Mouse (Mus musculus): ENCODE data around the gene Dvl2. TPM values are rescaled to one million over a fixed set of nuclear protein-coding genes. Genes with fewer than 3 reads are reported as not detected.

Gene Dvl2
- polyA plus RNA-seq, 2 experiments, result 40.3 to 65.4 TPM

DNA sequence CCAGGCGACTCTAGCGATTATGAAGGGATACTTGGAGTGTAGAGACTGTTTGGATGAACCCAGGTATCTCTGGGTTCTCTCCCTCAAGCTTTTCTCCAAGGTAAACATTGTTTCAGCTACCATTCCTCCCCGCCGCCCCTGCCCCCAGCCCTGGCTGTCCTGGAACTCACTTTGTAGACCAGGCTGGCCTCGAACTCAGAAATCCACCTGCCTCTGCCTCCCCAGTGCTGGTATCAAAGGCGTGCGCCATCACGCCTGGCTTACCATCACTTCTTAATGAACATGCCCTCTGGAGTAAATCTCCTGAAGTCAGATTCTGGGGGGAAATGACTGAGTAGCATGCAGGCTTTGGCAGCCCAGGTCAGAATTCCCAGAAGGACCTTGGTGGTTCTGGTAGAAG is 18.2 kb upstream of the Dvl2 start, which contains the start of gene Elp5:
TSS of gene Elp5 (minus strand) at position 293 of the 400 bp plus-strand sequence.
- whole genome bisulfite sequencing, result 66% methylated on average over 8 of the region's 8 CpGs
- peak within 1 kb of the TSS; percentile 88 for H3K4me2 ChIP-seq (replicated peaks; ENCODE audit: low read depth, low read length, severe bottlenecking)
- peak within 1 kb of the TSS; percentile 96 for H3K9ac ChIP-seq (ENCODE audit: low read depth, low read length, severe bottlenecking)

DNA sequence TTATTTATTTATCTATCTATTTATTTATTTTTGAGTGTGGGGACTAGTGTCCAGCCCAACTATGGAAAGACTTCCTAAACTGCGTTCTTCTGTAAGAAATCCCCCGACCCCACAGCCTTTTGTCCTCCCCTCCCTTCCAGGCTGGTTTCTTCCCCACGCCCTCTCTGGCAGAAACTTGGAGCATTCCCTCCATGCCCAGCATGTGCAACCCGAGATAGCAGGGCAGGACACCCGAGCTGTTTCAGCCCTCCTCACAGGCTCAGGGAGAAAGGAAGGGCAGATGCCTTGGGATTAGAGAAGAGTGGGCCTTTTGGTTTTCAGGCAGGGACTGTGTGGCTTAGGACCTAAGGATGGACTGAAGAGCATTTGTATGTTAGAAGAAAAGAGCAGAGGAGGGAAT is 17.5 kb upstream of the Dvl2 start:
- DNase-seq (ENCODE audit: low spot score) (no peak), ATAC-seq (ENCODE audit: low FRiP score, low read depth) (no peak)
- peaks cover 19% of the 10 kb centered on the region for H3K4me1 ChIP-seq (ENCODE audit: control insufficient read depth, insufficient read depth, low read length)
- peak overlapping the region; percentile 99 for H3K4me3 ChIP-seq (replicated peaks; ENCODE audit: low read length)
- WGBS, result 32% methylated on average over 5 of the region's 5 CpGs
- H3K27ac ChIP-seq (replicated peaks; ENCODE audit: low read depth, low read length), result no peak overlapping the region
- H3K4me2 ChIP-seq (replicated peaks; ENCODE audit: low read depth, low read length, severe bottlenecking), result peak overlapping the region; percentile 88
- no peak for TF ChIP-seq POLR2A (IDR thresholded peaks at IDR 0.05; ENCODE audit: borderline replicate concordance, extremely low read depth, insufficient read depth, insufficient read length)
- H3K36me3 ChIP-seq (ENCODE audit: control insufficient read depth, insufficient read depth, low read length), result peaks cover 41% of the 10 kb centered on the region
- no peaks in the 10 kb centered on the region for H3K9me3 ChIP-seq (ENCODE audit: control insufficient read depth, low read length)
- H3K27me3 ChIP-seq (ENCODE audit: control insufficient read depth, insufficient read depth, low read length), result no peaks in the 10 kb centered on the region
- peak overlapping the region; percentile 96 for H3K9ac ChIP-seq (ENCODE audit: low read depth, low read length, severe bottlenecking)

More for the DNA sequence above, 18.2 kb upstream of the Dvl2 start, which contains the start of gene Elp5:
- no peak for DNase-seq (ENCODE audit: low spot score)
- Histone ChIP-seq H3K4me1 (ENCODE audit: control insufficient read depth, insufficient read depth, low read length) (peaks cover 19% of the 10 kb centered on the region), H3K27me3 (ENCODE audit: control insufficient read depth, insufficient read depth, low read length) (no peaks in the 10 kb centered on the region), H3K27ac (replicated peaks; ENCODE audit: low read depth, low read length) (peak within 1 kb of the TSS; percentile 97), H3K36me3 (ENCODE audit: control insufficient read depth, insufficient read depth, low read length) (peaks cover 40% of the 10 kb centered on the region), H3K9me3 (ENCODE audit: control insufficient read depth, low read length) (no peaks in the 10 kb centered on the region), H3K4me3 (replicated peaks; ENCODE audit: low read length) (peak within 1 kb of the TSS; percentile 99)
- ATAC-seq (ENCODE audit: low FRiP score, low read depth), result no peak
- no peak for TF ChIP-seq POLR2A (IDR thresholded peaks at IDR 0.05; ENCODE audit: borderline replicate concordance, extremely low read depth, insufficient read depth, insufficient read length)

DNA sequence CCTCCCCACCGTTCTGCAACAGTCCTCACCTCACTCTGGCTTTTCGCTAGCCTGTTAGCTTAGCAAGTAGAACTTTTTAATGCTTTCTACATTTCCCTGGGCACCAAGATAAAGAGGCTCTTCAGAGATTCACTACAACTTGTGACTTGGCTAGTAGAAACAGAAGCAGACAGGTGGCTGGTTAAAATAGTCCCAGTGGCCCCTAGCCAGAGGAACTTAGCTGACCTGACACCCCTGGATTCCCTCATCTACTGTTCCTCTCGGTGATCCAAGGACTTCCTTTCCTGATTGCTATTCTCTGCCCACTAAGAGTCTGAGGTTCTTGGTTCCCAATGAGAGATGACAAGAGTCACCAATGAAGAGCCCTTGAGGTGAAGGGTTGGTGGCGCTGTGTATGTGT is 17.0 kb upstream of the Dvl2 start:
- H3K36me3 ChIP-seq (ENCODE audit: control insufficient read depth, insufficient read depth, low read length), result peaks cover 42% of the 10 kb centered on the region
- WGBS, result 84% methylated on average over 4 of the region's 4 CpGs
- H3K9me3 ChIP-seq (ENCODE audit: control insufficient read depth, low read length), result no peaks in the 10 kb centered on the region
- no peak overlapping the region for H3K4me3 ChIP-seq (replicated peaks; ENCODE audit: low read length)
- peak overlapping the region; percentile 96; the same call in 1 of the 2 replicates for H3K9ac ChIP-seq (ENCODE audit: low read depth, low read length, severe bottlenecking)
- no peak for TF ChIP-seq POLR2A (IDR thresholded peaks at IDR 0.05; ENCODE audit: borderline replicate concordance, extremely low read depth, insufficient read depth, insufficient read length)
- peak overlapping the region; percentile 88; the same call in 1 of the 2 replicates for H3K4me2 ChIP-seq (replicated peaks; ENCODE audit: low read depth, low read length, severe bottlenecking)
- DNase-seq (ENCODE audit: low spot score) (no peak), ATAC-seq (ENCODE audit: low FRiP score, low read depth) (no peak)
- no peak overlapping the region for H3K27ac ChIP-seq (replicated peaks; ENCODE audit: low read depth, low read length)
- H3K4me1 ChIP-seq (ENCODE audit: control insufficient read depth, insufficient read depth, low read length), result peaks cover 19% of the 10 kb centered on the region
- no peaks in the 10 kb centered on the region for H3K27me3 ChIP-seq (ENCODE audit: control insufficient read depth, insufficient read depth, low read length)

DNA sequence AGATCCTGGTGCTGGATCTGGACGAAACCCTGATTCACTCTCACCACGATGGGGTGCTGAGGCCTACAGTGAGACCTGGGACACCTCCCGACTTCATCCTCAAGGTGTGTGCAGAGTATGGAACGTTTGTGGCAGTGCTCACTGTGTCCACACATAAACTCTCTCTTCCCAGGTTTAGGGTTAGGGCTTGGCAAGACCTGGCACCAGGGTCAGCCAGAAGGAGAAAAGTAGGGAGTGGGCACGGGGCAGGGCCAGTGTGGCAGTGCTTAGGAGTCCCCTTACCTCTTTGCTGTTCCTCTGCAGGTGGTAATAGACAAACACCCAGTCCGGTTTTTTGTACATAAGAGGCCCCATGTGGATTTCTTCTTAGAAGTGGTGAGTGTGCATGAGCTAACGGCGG is 16.0 kb upstream of the Dvl2 start:
- WGBS, result 87% methylated on average over 8 of the region's 8 CpGs

DNA sequence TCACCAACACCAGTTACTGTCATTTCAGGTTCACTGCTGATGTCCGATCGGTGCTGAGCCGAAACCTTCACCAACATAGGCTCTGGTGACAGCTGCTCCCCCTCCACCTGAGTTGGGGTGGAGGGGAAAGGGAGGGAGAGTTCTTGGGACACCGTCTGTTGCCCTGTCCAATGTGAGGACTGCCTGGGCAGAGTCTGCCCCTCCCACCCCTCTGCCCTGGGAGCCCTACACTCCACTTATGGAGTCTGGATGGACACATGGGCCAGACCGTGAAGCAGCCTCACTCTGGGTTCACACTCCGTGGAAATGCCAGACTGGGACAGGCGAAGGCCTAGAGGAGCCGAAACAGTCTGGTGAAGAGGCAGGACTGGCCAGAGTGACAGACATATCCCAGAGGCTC is 10.4 kb upstream of the Dvl2 start:
- Histone ChIP-seq H3K27ac (replicated peaks; ENCODE audit: low read depth, low read length) (peak overlapping the region; percentile 83; the same call in 1 of the 2 replicates), H3K9ac (ENCODE audit: low read depth, low read length, severe bottlenecking) (no peak overlapping the region), H3K27me3 (ENCODE audit: control insufficient read depth, insufficient read depth, low read length) (no peaks in the 10 kb centered on the region), H3K36me3 (ENCODE audit: control insufficient read depth, insufficient read depth, low read length) (peaks cover 68% of the 10 kb centered on the region), H3K9me3 (ENCODE audit: control insufficient read depth, low read length) (no peaks in the 10 kb centered on the region), H3K4me2 (replicated peaks; ENCODE audit: low read depth, low read length, severe bottlenecking) (no peak overlapping the region), H3K4me3 (replicated peaks; ENCODE audit: low read length) (no peak overlapping the region), H3K4me1 (ENCODE audit: control insufficient read depth, insufficient read depth, low read length) (peaks cover 9% of the 10 kb centered on the region; the same call in 1 of the 2 replicates)
- 92% methylated on average over 8 of the region's 8 CpGs for whole genome bisulfite sequencing
- ATAC-seq (ENCODE audit: low FRiP score, low read depth), result no peak
- TF ChIP-seq POLR2A (IDR thresholded peaks at IDR 0.05; ENCODE audit: borderline replicate concordance, extremely low read depth, insufficient read depth, insufficient read length), result no peak
- no peak for DNase-seq (ENCODE audit: low spot score)

More for the DNA sequence above, 16.0 kb upstream of the Dvl2 start:
- DNase-seq (ENCODE audit: low spot score), result no peak
- Histone ChIP-seq H3K9ac (ENCODE audit: low read depth, low read length, severe bottlenecking) (no peak overlapping the region), H3K4me2 (replicated peaks; ENCODE audit: low read depth, low read length, severe bottlenecking) (no peak overlapping the region), H3K27ac (replicated peaks; ENCODE audit: low read depth, low read length) (no peak overlapping the region), H3K9me3 (ENCODE audit: control insufficient read depth, low read length) (no peaks in the 10 kb centered on the region), H3K27me3 (ENCODE audit: control insufficient read depth, insufficient read depth, low read length) (no peaks in the 10 kb centered on the region), H3K4me3 (replicated peaks; ENCODE audit: low read length) (no peak overlapping the region), H3K4me1 (ENCODE audit: control insufficient read depth, insufficient read depth, low read length) (peaks cover 17% of the 10 kb centered on the region), H3K36me3 (ENCODE audit: control insufficient read depth, insufficient read depth, low read length) (peaks cover 53% of the 10 kb centered on the region)
- no peak for TF ChIP-seq POLR2A (IDR thresholded peaks at IDR 0.05; ENCODE audit: borderline replicate concordance, extremely low read depth, insufficient read depth, insufficient read length)
- ATAC-seq (ENCODE audit: low FRiP score, low read depth), result no peak

Measured in limb, embryonic 14.5 days (tissue).